Comparison of ENCODE assay signal across 21 mouse cellular contexts in genomic region chr11:11656388-11656787, GRCm38 (mm10). TPM values are rescaled to one million over a fixed set of nuclear protein-coding genes. Genes with fewer than 3 reads are reported as not detected.
DNase-seq lines count a peak whose midpoint lies in the region; ATAC-seq and TF ChIP-seq lines count a peak whose summit lies in the region.
"Had no signal": no experiment of that assay in that cellular context is flagged by ENCODE, and none has a peak within 500 bp of the region (broad histone marks: within the 10 kb centered on the region; RNA-seq: fewer than 3 reads in every experiment).

No protein-coding gene starts in this region.

- no peak overlapping the region for H3K4me3 ChIP-seq in thymus, adult 2 months (ENCODE audit: control insufficient read depth, insufficient read depth, low read length)
- H3K4me3 ChIP-seq in MEL (ENCODE audit: control insufficient read depth in 1 of 2, insufficient read depth in 1 of 2, low read depth in 2 of 2, low read length in 2 of 2), result peak overlapping the region; percentile 24 to 42
- H3K4me3 ChIP-seq in liver, embryonic 15.5 days (replicated peaks), result no peak overlapping the region
- H3K4me3 ChIP-seq in intestine, postnatal 0 days (ENCODE audit: low read depth, low read length), result no peak overlapping the region
- no peak overlapping the region for H3K4me3 ChIP-seq in kidney, embryonic 16.5 days (ENCODE audit: low read length)
- H3K4me3 ChIP-seq: embryonic facial prominence, embryonic 12.5 days; left cerebral cortex, adult 2 months; limb, embryonic 12.5 days; lung, embryonic 15.5 days had no signal

- TF ChIP-seq CTCF in thymus, adult 2 months (IDR thresholded peaks at IDR 0.05; ENCODE audit: borderline replicate concordance, control insufficient read depth, extremely low read depth, insufficient read depth, low read length, poor library complexity), result no peak
- TF ChIP-seq CTCF in MEL (IDR thresholded peaks at IDR 0.05 in 2 of 3, conservative IDR thresholded peaks at IDR 0.05 in 1 of 3; ENCODE audit: control insufficient read depth in 1 of 3, insufficient read depth in 1 of 3, low read depth in 2 of 3, low read length in 3 of 3, poor library complexity in 1 of 3, severe bottlenecking in 1 of 3), result no peak
- TF ChIP-seq CTCF in intestine, postnatal 0 days (IDR thresholded peaks at IDR 0.05; ENCODE audit: low read depth), result no peak

- peak; percentile 39 to 69; a peak in 3 of 4 replicates for TF ChIP-seq EP300 in MEL (IDR thresholded peaks at IDR 0.05; ENCODE audit: low read depth in 1 of 2, low read length in 2 of 2)

- peak overlapping the region; percentile 74 for H3K9ac ChIP-seq in MEL (ENCODE audit: control insufficient read depth, low read depth, low read length, poor library complexity, severe bottlenecking)
- H3K9ac ChIP-seq in liver, embryonic 15.5 days, result no peak overlapping the region
- no peak overlapping the region for H3K9ac ChIP-seq in intestine, postnatal 0 days (ENCODE audit: low read depth, low read length)
- H3K9ac ChIP-seq in kidney, embryonic 16.5 days (replicated peaks; ENCODE audit: low read length), result no peak overlapping the region
- H3K9ac ChIP-seq: embryonic facial prominence, embryonic 12.5 days; forebrain, postnatal 0 days; limb, embryonic 12.5 days; lung, embryonic 15.5 days had no signal

- no peak for TF ChIP-seq RAD21 in MEL (IDR thresholded peaks at IDR 0.05; ENCODE audit: low read depth, low read length)

- no peaks in the 10 kb centered on the region for H3K27me3 ChIP-seq in thymus, adult 2 months (ENCODE audit: control insufficient read depth, insufficient read depth, low read length)
- H3K27me3 ChIP-seq in MEL (ENCODE audit: control insufficient read depth in 1 of 2, insufficient read depth in 2 of 2, low read length in 2 of 2), result no peaks in the 10 kb centered on the region
- H3K27me3 ChIP-seq in liver, embryonic 15.5 days, result no peaks in the 10 kb centered on the region
- no peaks in the 10 kb centered on the region for H3K27me3 ChIP-seq in intestine, postnatal 0 days (replicated peaks; ENCODE audit: control insufficient read depth, insufficient read depth, low read length)
- H3K27me3 ChIP-seq in kidney, embryonic 16.5 days (ENCODE audit: insufficient read depth, low read length), result no peaks in the 10 kb centered on the region
- H3K27me3 ChIP-seq: embryonic facial prominence, embryonic 12.5 days; limb, embryonic 12.5 days; lung, embryonic 15.5 days had no signal

- DNase-seq in thymus, adult 2 months, result peak; percentile 35
- no peak for DNase-seq in thymus, postnatal 10 days (ENCODE audit: low spot score in 2 of 2)
- peak; percentile 79 for DNase-seq in MEL (ENCODE audit: low read depth, low spot score)
- DNase-seq: cerebellum, adult 18-20 months; forebrain, postnatal 0 days; gastrocnemius, postnatal 10 days; heart, postnatal 36 days; kidney, adult 8-10 months had no signal

- H3K36me3 ChIP-seq in thymus, adult 2 months (ENCODE audit: control insufficient read depth, insufficient read depth, low read length), result no peaks in the 10 kb centered on the region
- H3K36me3 ChIP-seq in MEL (ENCODE audit: control insufficient read depth in 1 of 2, insufficient read depth in 2 of 2, low read length in 2 of 2), result peaks cover 0 to 40% of the 10 kb centered on the region in 2 experiments; a peak in 2 of 4 replicates
- H3K36me3 ChIP-seq in liver, embryonic 15.5 days (replicated peaks), result no peaks in the 10 kb centered on the region
- no peaks in the 10 kb centered on the region for H3K36me3 ChIP-seq in intestine, postnatal 0 days (ENCODE audit: control insufficient read depth, insufficient read depth)
- H3K36me3 ChIP-seq in kidney, embryonic 16.5 days (ENCODE audit: insufficient read depth, low read length), result no peaks in the 10 kb centered on the region
- H3K36me3 ChIP-seq: embryonic facial prominence, embryonic 12.5 days; limb, embryonic 12.5 days; lung, embryonic 15.5 days had no signal

- H3K4me2 ChIP-seq in liver, embryonic 15.5 days, result no peak overlapping the region
- no peak overlapping the region for H3K4me2 ChIP-seq in intestine, postnatal 0 days (replicated peaks; ENCODE audit: low read depth)
- H3K4me2 ChIP-seq in kidney, embryonic 16.5 days (replicated peaks; ENCODE audit: low read depth, low read length), result no peak overlapping the region
- H3K4me2 ChIP-seq: embryonic facial prominence, embryonic 12.5 days; heart, embryonic 11.5 days; limb, embryonic 12.5 days; lung, embryonic 15.5 days had no signal

- H3K79me2 ChIP-seq in MEL (ENCODE audit: control insufficient read depth, insufficient read depth, low read length, poor library complexity), result no peaks in the 10 kb centered on the region

- peak overlapping the region; percentile 92 for H3K27ac ChIP-seq in thymus, adult 2 months (ENCODE audit: control insufficient read depth, insufficient read depth, low read length)
- peak overlapping the region; percentile 98 for H3K27ac ChIP-seq in MEL (ENCODE audit: control insufficient read depth, low read depth, low read length)
- H3K27ac ChIP-seq in liver, embryonic 15.5 days (replicated peaks), result peak overlapping the region; percentile 60
- H3K27ac ChIP-seq in intestine, postnatal 0 days (ENCODE audit: low read depth, low read length), result no peak overlapping the region
- no peak overlapping the region for H3K27ac ChIP-seq in kidney, embryonic 16.5 days (ENCODE audit: low read length)
- H3K27ac ChIP-seq: embryonic facial prominence, embryonic 12.5 days; left cerebral cortex, adult 2 months; limb, embryonic 12.5 days; lung, embryonic 15.5 days had no signal

- no peak for TF ChIP-seq POLR2A in thymus, adult 2 months (IDR thresholded peaks at IDR 0.05; ENCODE audit: control insufficient read depth, extremely low read depth, insufficient read depth, low read length, poor library complexity)
- TF ChIP-seq POLR2A in MEL (IDR thresholded peaks at IDR 0.05; ENCODE audit: control insufficient read depth in 1 of 2, insufficient read depth in 1 of 2, low read depth in 1 of 2, low read length in 2 of 2, poor library complexity in 1 of 2), result no peak

- peaks cover 35% of the 10 kb centered on the region for H3K4me1 ChIP-seq in thymus, adult 2 months (replicated peaks; ENCODE audit: control insufficient read depth, insufficient read depth, low read length)
- peaks cover 26 to 38% of the 10 kb centered on the region in 2 experiments for H3K4me1 ChIP-seq in MEL (ENCODE audit: control insufficient read depth in 1 of 2, insufficient read depth in 2 of 2, low read length in 2 of 2)
- peaks cover 25% of the 10 kb centered on the region for H3K4me1 ChIP-seq in liver, embryonic 15.5 days (replicated peaks)
- H3K4me1 ChIP-seq in intestine, postnatal 0 days (replicated peaks; ENCODE audit: control insufficient read depth, insufficient read depth, low read length), result no peaks in the 10 kb centered on the region
- H3K4me1 ChIP-seq in kidney, embryonic 16.5 days (ENCODE audit: insufficient read depth, low read length), result 0 out of 2 replicates have a peak, but pooled peaks cover 3% of the 10 kb centered on the region
- H3K4me1 ChIP-seq: embryonic facial prominence, embryonic 12.5 days; lung, embryonic 15.5 days had no signal

- no peaks in the 10 kb centered on the region for H3K9me3 ChIP-seq in MEL (replicated peaks; ENCODE audit: insufficient read depth, low read length)
- H3K9me3 ChIP-seq in liver, embryonic 15.5 days (replicated peaks), result no peaks in the 10 kb centered on the region
- H3K9me3 ChIP-seq in intestine, postnatal 0 days (ENCODE audit: control insufficient read depth), result no peaks in the 10 kb centered on the region
- H3K9me3 ChIP-seq in kidney, embryonic 16.5 days (ENCODE audit: low read length), result no peaks in the 10 kb centered on the region
- H3K9me3 ChIP-seq: embryonic facial prominence, embryonic 12.5 days; limb, embryonic 12.5 days; lung, embryonic 15.5 days had no signal

- no peak; the same call in 1 of the 2 replicates for ATAC-seq in liver, embryonic 15.5 days (ENCODE audit: insufficient read depth)
- no peak for ATAC-seq in intestine, postnatal 0 days
- no peak for ATAC-seq in kidney, embryonic 16.5 days (ENCODE audit: low FRiP score, low TSS enrichment)
- no peak for ATAC-seq in cerebellum, adult (ENCODE audit: insufficient number of reproducible peaks, low FRiP score, low TSS enrichment)
- ATAC-seq: forebrain, postnatal 0 days; hindbrain, embryonic 16.5 days had no signal

- 15% methylated on average over 3 of the region's 3 CpGs for WGBS in thymus, adult 2 months
- WGBS in liver, embryonic 15.5 days (ENCODE audit: insufficient replicate concordance), result 28% methylated on average over 3 of the region's 3 CpGs
- WGBS in intestine, postnatal 0 days, result 77% methylated on average over 3 of the region's 3 CpGs
- 93% methylated on average over 3 of the region's 3 CpGs for WGBS in kidney, embryonic 16.5 days

TF ChIP-seq in MEL, 35 proteins besides CTCF, POLR2A, EP300 and RAD21 (continues in another document):
- TF ChIP-seq MYB (IDR thresholded peaks at IDR 0.05; ENCODE audit: low read depth, low read length) (peak; percentile 33; the same call in 1 of the 2 replicates), TCF12 (IDR thresholded peaks at IDR 0.05; ENCODE audit: low read depth, low read length) (0 out of 2 replicates have a peak, but pooled peaks have one; percentile 20), MEF2A (IDR thresholded peaks at IDR 0.05; ENCODE audit: extremely low read depth, insufficient replicate concordance, low read depth, low read length, poor library complexity, severe bottlenecking) (no peak), USF2 (IDR thresholded peaks at IDR 0.05; ENCODE audit: borderline replicate concordance in 1 of 2, insufficient read depth in 1 of 2, low read depth in 1 of 2, low read length in 2 of 2) (no peak), SMC3 (IDR thresholded peaks at IDR 0.05; ENCODE audit: low read depth, low read length) (no peak; the same call in 1 of the 2 replicates), GATA1 (IDR thresholded peaks at IDR 0.05; ENCODE audit: low read depth, low read length) (peak; percentile 60; the same call in 1 of the 2 replicates)

RNA-seq across cellular contexts. Expression of gene Ikzf1, which starts 28.4 kb away (rescaled TPM):
- polyA plus RNA-seq in thymus, adult 2 months (2012; rRNA removed), result 645 and 923 TPM in 2 replicates
- 90.6 and 97.3 TPM in 2 replicates for total RNA-seq in MEL (2012; rRNA removed)
- polyA plus RNA-seq in MEL (2012; ENCODE audit: insufficient read depth in 1 of 2, insufficient read length in 2 of 2, low read depth in 1 of 2, low replicate concordance in 2 of 2, missing spikeins in 1 of 2), result 100 to 1,000 TPM in 1 of 2 experiments, 10 to 100 TPM in 1; 28.0 to 128 TPM
- polyA plus RNA-seq in liver, embryonic 15.5 days (2015; fragmentation: Nextera tagmentation; extraction: Ambion mirVana), result 33.7 and 35.9 TPM in 2 replicates
- 0.64 and 0.85 TPM in 2 replicates for polyA plus RNA-seq in intestine, postnatal 0 days (2015; fragmentation: Nextera tagmentation; extraction: Ambion mirVana)
- polyA plus RNA-seq in kidney, embryonic 16.5 days (2015; fragmentation: Nextera tagmentation; extraction: Ambion mirVana), result 0.44 and 0.75 TPM in 2 replicates

RNA-seq across cellular contexts. Expression of gene 4930512M02Rik, which starts 28.8 kb away (rescaled TPM):
- polyA plus RNA-seq in thymus, adult 2 months (2012; rRNA removed), result not detected in 2 replicates
- not detected in 2 replicates for total RNA-seq in MEL (2012; rRNA removed)
- polyA plus RNA-seq in MEL (2012; ENCODE audit: insufficient read depth in 1 of 2, insufficient read length in 2 of 2, low read depth in 1 of 2, low replicate concordance in 2 of 2, missing spikeins in 1 of 2), result not detected
- polyA plus RNA-seq in liver, embryonic 15.5 days (2015; fragmentation: Nextera tagmentation; extraction: Ambion mirVana), result not detected in 2 replicates
- polyA plus RNA-seq in intestine, postnatal 0 days (2015; fragmentation: Nextera tagmentation; extraction: Ambion mirVana), result not detected in 2 replicates
- polyA plus RNA-seq in kidney, embryonic 16.5 days (2015; fragmentation: Nextera tagmentation; extraction: Ambion mirVana), result not detected in 2 replicates
- total RNA-seq: adrenal gland, adult 18-20 months; forebrain, postnatal 0 days; gastrocnemius, postnatal 10 days; heart, postnatal 36 days; left cerebral cortex, adult 2 months; neutrophil, adult 5-6 weeks had no signal
- polyA plus RNA-seq: brain, embryonic 14.5 days; embryonic facial prominence, embryonic 12.5 days; forebrain, postnatal 0 days; heart, embryonic 11.5 days; hindbrain, embryonic 16.5 days; limb, embryonic 12.5 days; lung, embryonic 15.5 days had no signal

Comparison
In these comparisons a context has a peak if more than half of its experiments do, and no peak if none do; other contexts are left out.
1. DNase-seq: peak in thymus, adult 2 months (single experiment) and MEL (single experiment); none in thymus, postnatal 10 days (0 of 2).
2. H3K27ac ChIP-seq: peak in thymus, adult 2 months (single experiment), MEL (single experiment) and liver, embryonic 15.5 days (single experiment); none in intestine, postnatal 0 days (single experiment) and kidney, embryonic 16.5 days (single experiment).
3. H3K4me3 ChIP-seq: peak in MEL (2 of 2); none in thymus, adult 2 months (single experiment), liver, embryonic 15.5 days (single experiment), intestine, postnatal 0 days (single experiment) and kidney, embryonic 16.5 days (single experiment).
4. RNA of gene Ikzf1, which starts 28.4 kb away (polyA plus RNA-seq): 645 to 923 TPM in thymus, adult 2 months, 28.0 to 128 TPM in MEL and 33.7 to 35.9 TPM in liver, embryonic 15.5 days; 0.64 to 0.85 TPM in intestine, postnatal 0 days and 0.44 to 0.75 TPM in kidney, embryonic 16.5 days; every median in the first group is over 10 times any median in the second.